Mouse (Mus musculus) megakaryocyte, embryonic 14.5 days (primary cell): Measurements from ENCODE around the gene Trim33. TPM values are rescaled to one million over a fixed set of nuclear protein-coding genes. Genes with fewer than 3 reads are reported as not detected.

Experiments used
- H3K27me3 ChIP-seq: replicated peaks from 2 replicates; pipeline ENCODE3; 2012; ENCODE audit warnings: inconsistent platforms
- H3K36me3 ChIP-seq: replicated peaks from 2 replicates; pipeline ENCODE3; 2012; ENCODE audit warnings: low read length, inconsistent platforms, mixed read lengths
- H3K4me1 ChIP-seq: 2 replicates; pipeline ENCODE4 v1.6.1; 2012; ENCODE audit warnings: inconsistent platforms
- H3K4me3 ChIP-seq: replicated peaks from 2 replicates; pipeline ENCODE3; 2012; ENCODE audit warnings: moderate library complexity, mild to moderate bottlenecking, inconsistent platforms
- H3K9me3 ChIP-seq: 2 replicates; pipeline ENCODE4 v1.6.1; 2012; ENCODE audit warnings: inconsistent platforms
- FLI1 ChIP-seq: IDR thresholded peaks from 2 replicates; pipeline ENCODE4 v1.6.1; 2012; ENCODE audit warnings: low read length, inconsistent platforms, mixed read lengths
- GATA1 ChIP-seq: IDR thresholded peaks from 3 replicates; pipeline ENCODE4 v1.6.1; 2012; ENCODE audit warnings: mixed read lengths, low read length, inconsistent platforms, borderline replicate concordance
- polyA plus RNA-seq: library from polyadenylated mRNA; stranded (reverse); fragments of >175 nt; gene quantifications from 2 replicates; pipeline ENCODE4 v1.2.3, GENCODE M21; 2012; ENCODE audit warnings: low replicate concordance; ENCODE audit not compliant: insufficient read depth

Gene Trim33
- polyA plus RNA-seq, 1 experiment: 1.3 TPM

- Histone ChIP-seq H3K4me3 (no peak overlapping the region), H3K4me1 (peaks cover 67% of the 10 kb centered on the region), H3K27me3 (no peaks in the 10 kb centered on the region), H3K9me3 (no peaks in the 10 kb centered on the region), H3K36me3 (no peaks in the 10 kb centered on the region)
- TF ChIP-seq GATA1 (no peak), FLI1 (no peak)
Measured at GRCm38 (mm10) chr3:103380814-103381213, 101.7 kb downstream of the Trim33 start.

- no peak for TF ChIP-seq GATA1
- TF ChIP-seq FLI1: no peak
- Histone ChIP-seq H3K27me3 (no peaks in the 10 kb centered on the region), H3K36me3 (no peaks in the 10 kb centered on the region), H3K4me3 (no peak overlapping the region), H3K4me1 (peaks cover 69% of the 10 kb centered on the region), H3K9me3 (no peaks in the 10 kb centered on the region)
Measured at GRCm38 (mm10) chr3:103381441-103381840, 102.3 kb downstream of the Trim33 start.

GRCm38 (mm10) chr3:103382872-103383567 lies 103.9 kb downstream of the Trim33 start:
- H3K36me3 ChIP-seq: no peaks in the 10 kb centered on the region
- H3K9me3 ChIP-seq: no peaks in the 10 kb centered on the region
- TF ChIP-seq GATA1 (no peak), FLI1 (no peak)
- peak overlapping the region; percentile 62 for H3K4me3 ChIP-seq
- no peaks in the 10 kb centered on the region for H3K27me3 ChIP-seq
- peaks cover 56% of the 10 kb centered on the region for H3K4me1 ChIP-seq

GRCm38 (mm10) chr3:103384486-103384885 lies 105.4 kb downstream of the Trim33 start:
- no peaks in the 10 kb centered on the region for H3K9me3 ChIP-seq
- peaks cover 6% of the 10 kb centered on the region for H3K27me3 ChIP-seq
- no peak overlapping the region for H3K4me3 ChIP-seq
- H3K4me1 ChIP-seq: peaks cover 41% of the 10 kb centered on the region
- TF ChIP-seq FLI1 (no peak), GATA1 (no peak)
- H3K36me3 ChIP-seq: no peaks in the 10 kb centered on the region

- Histone ChIP-seq H3K4me1 (peaks cover 37% of the 10 kb centered on the region), H3K27me3 (peaks cover 8% of the 10 kb centered on the region), H3K9me3 (no peaks in the 10 kb centered on the region), H3K4me3 (peak overlapping the region; percentile 1), H3K36me3 (no peaks in the 10 kb centered on the region)
- TF ChIP-seq FLI1 (no peak), GATA1 (no peak)
Measured at GRCm38 (mm10) chr3:103384949-103385348, 105.9 kb downstream of the Trim33 start.

- Histone ChIP-seq H3K4me3 (peak overlapping the region; percentile 1), H3K9me3 (no peaks in the 10 kb centered on the region), H3K27me3 (peaks cover 9% of the 10 kb centered on the region), H3K36me3 (no peaks in the 10 kb centered on the region), H3K4me1 (peaks cover 35% of the 10 kb centered on the region)
- TF ChIP-seq FLI1 (no peak), GATA1 (no peak)
Measured at GRCm38 (mm10) chr3:103385383-103386291, 106.5 kb downstream of the Trim33 start.

GRCm38 (mm10) chr3:103386292-103387031 lies 107.4 kb downstream of the Trim33 start:
- H3K4me3 ChIP-seq: no peak overlapping the region
- TF ChIP-seq FLI1: no peak
- TF ChIP-seq GATA1: no peak

GRCm38 (mm10) chr3:103392613-103393258 lies 113.6 kb downstream of the Trim33 start:
- peaks cover 37% of the 10 kb centered on the region for H3K4me1 ChIP-seq
- TF ChIP-seq GATA1 (no peak), FLI1 (no peak)
- peak overlapping the region; percentile 74 for H3K4me3 ChIP-seq
- H3K36me3 ChIP-seq: no peaks in the 10 kb centered on the region
- no peaks in the 10 kb centered on the region for H3K9me3 ChIP-seq
- H3K27me3 ChIP-seq: peaks cover 12% of the 10 kb centered on the region

More at GRCm38 (mm10) chr3:103386292-103387031, 107.4 kb downstream of the Trim33 start:
- Histone ChIP-seq H3K4me1 (peaks cover 35% of the 10 kb centered on the region), H3K9me3 (no peaks in the 10 kb centered on the region), H3K27me3 (peaks cover 11% of the 10 kb centered on the region), H3K36me3 (no peaks in the 10 kb centered on the region)

- no peak overlapping the region for H3K4me3 ChIP-seq
Measured at GRCm38 (mm10) chr3:103393283-103394060, 114.4 kb downstream of the Trim33 start.

More at GRCm38 (mm10) chr3:103393283-103394060, 114.4 kb downstream of the Trim33 start:
- H3K36me3 ChIP-seq: no peaks in the 10 kb centered on the region
- TF ChIP-seq FLI1 (no peak), GATA1 (no peak)
- H3K9me3 ChIP-seq: no peaks in the 10 kb centered on the region
- H3K27me3 ChIP-seq: peaks cover 12% of the 10 kb centered on the region
- H3K4me1 ChIP-seq: peaks cover 42% of the 10 kb centered on the region
